Mouse (Mus musculus) layer of hippocampus, postnatal 10 days (tissue): ENCODE data around the gene Cpsf4. TPM values are rescaled to one million over a fixed set of nuclear protein-coding genes. Genes with fewer than 3 reads are reported as not detected.
A peak's percentile ranks its signal among the peaks of the same experiment; 100 is the strongest.
"Not testable (repeated sequence)": the region's sequence is repeated elsewhere in the genome, so short reads cannot be mapped to it uniquely, and the experiment has no call there.

Experiments used
- DNase-seq, 2 experiments: peaks; one replicate each; pipeline ENCODE4 v3.0.0; 2021; ENCODE audit warnings: low spot score in 2 of 2
- total RNA-seq, 2 experiments: library from RNA; stranded (reverse); gene quantifications; 2 replicates each; pipeline ENCODE4 v1.2.3; 2021

Cpsf4 gene
- total RNA-seq, 2 experiments from 2014 or later, result 29.7 to 30.5 TPM

DNA sequence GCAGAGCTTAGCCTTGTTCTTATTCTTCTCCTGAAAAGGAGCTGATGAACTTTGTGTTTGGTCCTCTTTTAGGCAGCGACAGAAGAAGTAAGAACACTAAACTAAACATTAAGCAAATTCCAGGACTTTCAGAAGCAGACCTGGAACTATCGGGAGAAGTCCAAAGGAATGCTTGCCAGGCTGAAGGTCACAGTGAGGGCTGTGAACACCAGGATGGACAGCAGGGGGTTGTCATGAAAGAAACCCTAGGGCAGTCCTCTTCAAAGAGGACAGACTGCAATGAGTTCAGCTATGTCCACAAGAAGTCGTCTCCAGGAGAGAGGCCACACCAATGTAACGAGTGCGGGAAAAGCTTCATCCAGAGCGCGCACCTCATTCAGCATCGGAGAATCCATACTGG lies 53.0 kb downstream of the Cpsf4 start:
- no peak for DNase-seq

DNA sequence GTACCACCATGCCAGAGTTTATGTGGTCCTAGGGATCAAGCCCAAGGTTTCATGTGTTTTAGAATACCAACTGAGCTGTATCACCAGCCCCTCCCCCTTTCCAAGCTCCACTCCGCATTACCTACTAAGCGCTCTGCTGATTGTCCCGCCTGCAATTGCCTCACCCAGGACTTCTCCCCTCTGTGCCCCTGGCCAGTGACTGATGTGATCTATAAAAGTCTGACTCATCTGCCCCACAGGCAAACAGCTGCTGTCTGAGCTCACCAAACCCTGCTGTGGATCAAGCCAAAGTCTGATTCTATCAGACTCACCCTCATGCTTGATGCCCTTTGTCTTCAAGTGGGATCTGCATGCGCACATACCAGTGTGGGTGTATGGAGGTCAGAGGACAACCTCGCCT lies 55.8 kb downstream of the Cpsf4 start:
- no peak for DNase-seq

DNA sequence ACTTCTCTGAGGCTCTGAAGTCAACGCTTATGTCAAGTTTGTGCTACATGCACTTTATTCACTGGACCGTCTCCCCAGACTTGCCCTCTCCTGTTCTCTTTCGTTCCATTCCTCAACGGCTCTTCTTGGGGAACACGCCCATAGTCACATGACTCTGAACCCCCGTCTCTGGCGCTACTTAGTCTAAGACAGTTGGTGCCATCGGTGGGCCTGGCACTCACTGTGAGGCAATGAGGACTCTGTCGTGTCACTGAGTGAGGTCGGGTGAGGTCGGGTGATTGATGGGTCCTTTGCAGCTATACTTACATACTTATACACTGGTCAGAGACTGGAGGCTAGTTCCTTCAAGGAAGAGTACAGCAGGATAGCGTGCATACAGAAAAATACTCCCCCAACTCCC lies 56.4 kb downstream of the Cpsf4 start:
- no peak for DNase-seq

DNA sequence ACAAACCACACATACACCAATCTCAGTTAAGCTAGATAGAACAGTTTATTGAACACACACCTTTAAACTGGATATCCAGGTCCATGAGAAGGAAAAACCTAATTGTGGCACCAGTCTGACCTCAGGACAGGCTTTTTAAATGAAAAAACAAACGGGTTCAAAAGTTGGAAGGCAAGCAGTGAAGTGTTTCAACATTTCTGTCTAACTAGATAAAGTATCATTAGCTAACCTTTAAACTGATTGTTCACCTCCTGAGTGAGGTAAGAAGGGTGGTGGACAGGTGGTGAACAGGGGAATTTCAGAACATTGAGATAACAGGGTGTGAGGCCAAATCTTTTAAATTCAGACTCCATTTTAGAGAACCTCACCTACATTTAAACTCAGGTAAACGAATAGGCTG lies 59.4 kb downstream of the Cpsf4 start:
- no peak for DNase-seq

DNA sequence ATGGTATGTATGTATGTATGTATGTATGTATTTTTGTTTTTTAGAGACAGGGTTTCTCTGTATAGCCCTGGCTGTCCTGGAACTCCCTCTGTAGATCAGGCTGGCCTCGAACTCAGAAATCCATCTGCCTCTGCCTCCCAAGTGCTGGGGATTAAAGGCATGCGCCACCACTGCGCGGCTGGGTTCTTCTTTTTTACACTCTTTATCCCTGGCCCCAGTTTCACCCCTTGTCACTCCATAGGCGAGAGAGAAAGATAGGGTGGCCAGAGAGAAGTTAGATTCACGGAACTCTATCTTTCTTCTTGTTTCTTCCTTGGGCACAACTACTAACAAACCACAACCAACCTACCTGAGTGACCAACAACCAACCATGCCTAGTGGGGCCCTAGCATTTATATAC lies 62.3 kb downstream of the Cpsf4 start:
- not testable (repeated sequence) for DNase-seq

DNA sequence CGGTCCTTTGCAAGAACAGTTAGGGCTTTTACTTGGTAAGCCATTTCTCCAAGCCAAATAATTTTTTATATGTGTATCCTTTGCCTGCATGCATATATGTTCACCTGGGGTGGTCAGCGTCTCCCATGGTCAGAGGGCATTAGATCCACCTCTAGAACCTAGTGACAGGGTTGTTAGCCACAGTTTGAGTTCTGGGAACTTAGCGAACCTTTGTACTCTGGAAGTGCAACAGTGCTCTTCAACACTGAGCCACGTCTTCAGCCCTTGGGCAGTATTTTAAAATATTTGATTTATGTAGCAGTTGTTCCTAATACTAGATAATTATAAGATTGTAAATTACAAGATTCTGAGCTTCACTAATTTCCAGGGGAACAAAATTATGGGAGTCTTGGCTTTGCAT lies 63.6 kb downstream of the Cpsf4 start:
- DNase-seq, result no peak

DNA sequence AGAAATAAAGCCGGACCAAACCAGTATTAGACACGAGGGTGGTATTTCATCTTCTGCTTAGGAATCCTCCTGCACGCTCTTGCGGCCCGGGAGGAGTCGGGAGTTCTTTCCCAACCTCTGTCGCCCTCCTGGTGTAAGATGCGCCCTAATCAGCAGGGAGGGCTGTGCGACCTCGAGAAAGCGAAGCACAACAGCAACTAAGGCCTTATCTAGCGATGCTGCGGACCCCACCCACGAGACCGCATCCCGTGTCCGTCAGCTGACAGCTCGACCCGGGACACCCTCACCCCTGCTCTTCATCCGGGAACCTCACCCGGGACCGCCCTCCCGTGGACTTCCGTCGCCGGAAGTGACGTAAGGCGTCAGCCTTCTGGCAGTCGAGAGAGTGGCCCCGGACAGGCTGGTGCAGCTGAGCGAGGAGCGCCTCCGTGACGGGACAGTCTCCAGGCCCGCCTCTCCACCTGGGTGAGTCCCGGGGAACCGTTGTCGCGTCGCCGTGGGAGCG lies 64.4 kb downstream of the Cpsf4 start, which contains the start of gene Zfp655:
Zfp655 (plus strand) TSS at position 349 of the 505 bp plus-strand sequence.
- DNase-seq, result peak; percentile 97 to 98

Other genes starting within 250 kb of the Cpsf4 start
- gene Smurf1, start 201.4 kb upstream of the Cpsf4 start, total RNA-seq, result 10 to 100 TPM; 41.9 to 42.3 TPM
- gene Gm4871, start 134.5 kb upstream of the Cpsf4 start, total RNA-seq, result not detected
- gene 1700018F24Rik, start 124.2 kb upstream of the Cpsf4 start, total RNA-seq, result not detected
- gene Arpc1a, start 83.4 kb upstream of the Cpsf4 start, total RNA-seq, result 100 to 1,000 TPM; 199 to 202 TPM
- gene Kpna7, start 83.2 kb upstream of the Cpsf4 start, total RNA-seq, result not detected
- gene Arpc1b, start 53.0 kb upstream of the Cpsf4 start, total RNA-seq, result 10 to 100 TPM; 25.5 to 39.0 TPM
- gene Pdap1, start 27.0 kb upstream of the Cpsf4 start, total RNA-seq, result 100 to 1,000 TPM; 139 to 140 TPM
- 10 to 100 TPM; 80.5 to 85.9 TPM for gene Bud31, start 26.9 kb upstream of the Cpsf4 start, total RNA-seq
- gene Ptcd1, start 105 bp upstream of the Cpsf4 start, total RNA-seq, result 10 to 100 TPM; 13.7 to 15.0 TPM
- 100 to 1,000 TPM; 318 to 327 TPM for gene Atp5j2, start 24.8 kb downstream of the Cpsf4 start, total RNA-seq
- gene Zkscan14, start 34.7 kb downstream of the Cpsf4 start, total RNA-seq, result 1 to 10 TPM; 9.4 to 9.9 TPM
- gene Zkscan5, start 37.3 kb downstream of the Cpsf4 start, total RNA-seq, result 10 to 100 TPM; 14.3 to 14.8 TPM
- 10 to 100 TPM; 24.5 to 25.4 TPM for gene Zfp655, start 64.5 kb downstream of the Cpsf4 start, total RNA-seq
- gene Zscan25, start 113.3 kb downstream of the Cpsf4 start, total RNA-seq, result 10 to 100 TPM; 14.7 to 17.5 TPM
- under 1 TPM in 1 of 2 experiments, not detected in 1; 0.29 TPM for gene Cyp3a57, start 178.1 kb downstream of the Cpsf4 start, total RNA-seq